9 mouse cellular contexts compared by ENCODE assay signal in the genomic region with DNA sequence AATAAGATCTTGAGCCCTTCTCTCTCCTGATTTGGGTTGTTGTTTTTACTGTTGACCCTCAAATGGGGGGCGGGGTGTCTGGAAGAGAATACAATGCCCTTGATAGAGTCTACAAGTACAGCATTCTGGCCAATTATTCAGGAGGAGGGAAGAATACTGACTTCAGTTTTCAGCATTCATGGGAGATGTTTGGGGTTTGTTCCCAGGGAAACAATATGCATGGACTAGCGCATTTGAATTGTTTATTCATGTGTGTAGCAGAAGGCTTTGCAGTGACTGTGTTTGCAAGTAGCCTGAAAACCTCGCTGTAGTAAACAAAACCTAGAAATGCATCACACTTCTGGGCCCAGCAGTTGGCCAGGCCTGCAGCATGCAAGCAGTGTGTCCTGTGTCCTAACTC. TPM values are rescaled to one million over a fixed set of nuclear protein-coding genes. Genes with fewer than 3 reads are reported as not detected.
DNase-seq lines count a peak whose midpoint lies in the region; ATAC-seq and TF ChIP-seq lines count a peak whose summit lies in the region.
"Had no signal": no experiment of that assay in that cellular context is flagged by ENCODE, and none has a peak within 500 bp of the region (broad histone marks: within the 10 kb centered on the region; RNA-seq: fewer than 3 reads in every experiment).

No protein-coding gene starts in this region.

- H3K9me3 ChIP-seq in lung, embryonic 15.5 days: no peaks in the 10 kb centered on the region
- H3K9me3 ChIP-seq in hindbrain, embryonic 15.5 days: no peaks in the 10 kb centered on the region

- TF ChIP-seq CTCF in thymus, adult 2 months (IDR thresholded peaks at IDR 0.05; ENCODE audit: borderline replicate concordance, control insufficient read depth, extremely low read depth, insufficient read depth, low read length, poor library complexity): no peak

- DNase-seq in frontal cortex, postnatal 14 days (ENCODE audit: low spot score in 2 of 2): no peak
- DNase-seq in lung, postnatal 14 days: no peak
- DNase-seq in retina, embryonic 14.5 days (ENCODE audit: low spot score): peak; percentile 43
- no peak for DNase-seq in cerebellum, postnatal 25 days
- no peak for DNase-seq in thymus, adult 2 months
- DNase-seq: cerebellum, adult 9-10 months had no signal

- peaks cover 38% of the 10 kb centered on the region for H3K4me1 ChIP-seq in lung, embryonic 15.5 days
- H3K4me1 ChIP-seq in hindbrain, embryonic 15.5 days (replicated peaks): peaks cover 50% of the 10 kb centered on the region
- no peaks in the 10 kb centered on the region for H3K4me1 ChIP-seq in thymus, adult 2 months (replicated peaks; ENCODE audit: control insufficient read depth, insufficient read depth, low read length)

- peak; percentile 36; the same call in 1 of the 2 replicates for ATAC-seq in frontal cortex, adult (ENCODE audit: low TSS enrichment)
- no peak for ATAC-seq in lung, embryonic 15.5 days (ENCODE audit: borderline replicate concordance, extremely low read depth, low FRiP score, low TSS enrichment)
- ATAC-seq in hindbrain, embryonic 15.5 days (ENCODE audit: low FRiP score, low read depth): peak; percentile 23; the same call in 1 of the 2 replicates

- H3K36me3 ChIP-seq in lung, embryonic 15.5 days: no peaks in the 10 kb centered on the region
- no peaks in the 10 kb centered on the region for H3K36me3 ChIP-seq in hindbrain, embryonic 15.5 days
- no peaks in the 10 kb centered on the region for H3K36me3 ChIP-seq in thymus, adult 2 months (ENCODE audit: control insufficient read depth, insufficient read depth, low read length)

- no peak for TF ChIP-seq POLR2A in thymus, adult 2 months (IDR thresholded peaks at IDR 0.05; ENCODE audit: control insufficient read depth, extremely low read depth, insufficient read depth, low read length, poor library complexity)

- H3K9ac ChIP-seq in lung, embryonic 15.5 days: no peak overlapping the region
- H3K9ac ChIP-seq in hindbrain, embryonic 15.5 days: no peak overlapping the region

- 63% methylated on average over 3 of the region's 3 CpGs for WGBS in lung, embryonic 15.5 days
- 30% methylated on average over 3 of the region's 3 CpGs for WGBS in hindbrain, embryonic 15.5 days
- WGBS in thymus, adult 2 months: 93% methylated on average over 3 of the region's 3 CpGs

- H3K27me3 ChIP-seq in lung, embryonic 15.5 days: no peaks in the 10 kb centered on the region
- no peaks in the 10 kb centered on the region for H3K27me3 ChIP-seq in hindbrain, embryonic 15.5 days
- H3K27me3 ChIP-seq in thymus, adult 2 months (ENCODE audit: control insufficient read depth, insufficient read depth, low read length): no peaks in the 10 kb centered on the region

- no peak overlapping the region for H3K4me2 ChIP-seq in lung, embryonic 15.5 days
- no peak overlapping the region for H3K4me2 ChIP-seq in hindbrain, embryonic 15.5 days

- H3K4me3 ChIP-seq in lung, embryonic 15.5 days: no peak overlapping the region
- H3K4me3 ChIP-seq in hindbrain, embryonic 15.5 days: no peak overlapping the region
- H3K4me3 ChIP-seq in thymus, adult 2 months (ENCODE audit: control insufficient read depth, insufficient read depth, low read length): no peak overlapping the region

- H3K27ac ChIP-seq in lung, embryonic 15.5 days: 0 out of 2 replicates have a peak overlapping the region, but pooled peaks have one; percentile 34
- H3K27ac ChIP-seq in hindbrain, embryonic 15.5 days (replicated peaks): peak overlapping the region; percentile 66
- H3K27ac ChIP-seq in thymus, adult 2 months (ENCODE audit: control insufficient read depth, insufficient read depth, low read length): no peak overlapping the region

RNA-seq across cellular contexts. Expression of a gene that starts 17.1 kb away (rescaled TPM):
- 92.0 and 95.3 TPM in 2 replicates for polyA plus RNA-seq in lung, embryonic 15.5 days (2015; fragmentation: Nextera tagmentation; extraction: Ambion mirVana)
- polyA plus RNA-seq in hindbrain, embryonic 15.5 days (2015; fragmentation: Nextera tagmentation; extraction: Ambion mirVana): 46.9 and 48.6 TPM in 2 replicates
- polyA plus RNA-seq in thymus, adult 2 months (2012; rRNA removed): 13.0 and 17.2 TPM in 2 replicates
